Mouse (Mus musculus) brain, embryonic 18.5 days (tissue): ENCODE measurements at regions not wholly inside any gene's neighbourhood (a gene's known extent, or its start where the extent isn't known, plus 50 kb on each side); places are given as distances from the start of the nearest gene placed in this dataset.
"Not testable (repeated sequence)": the region's sequence is repeated elsewhere in the genome, so short reads cannot be mapped to it uniquely, and the experiment has no call there.

Experiments used
- DNase-seq: peaks from one replicate; pipeline ENCODE4 v3.0.0-alpha.2; 2012; ENCODE audit warnings: low read depth, low spot score

GRCm38 (mm10) chr9:104398484-104398883, 60.9 kb upstream of the Acpp start:
- DNase-seq = not testable (repeated sequence)

- DNase-seq = no peak
Measured at GRCm38 (mm10) chr9:104387805-104388204, 50.3 kb upstream of the Acpp start.
